ENCODE assay signal across 20 mouse cellular contexts in the genomic region with DNA sequence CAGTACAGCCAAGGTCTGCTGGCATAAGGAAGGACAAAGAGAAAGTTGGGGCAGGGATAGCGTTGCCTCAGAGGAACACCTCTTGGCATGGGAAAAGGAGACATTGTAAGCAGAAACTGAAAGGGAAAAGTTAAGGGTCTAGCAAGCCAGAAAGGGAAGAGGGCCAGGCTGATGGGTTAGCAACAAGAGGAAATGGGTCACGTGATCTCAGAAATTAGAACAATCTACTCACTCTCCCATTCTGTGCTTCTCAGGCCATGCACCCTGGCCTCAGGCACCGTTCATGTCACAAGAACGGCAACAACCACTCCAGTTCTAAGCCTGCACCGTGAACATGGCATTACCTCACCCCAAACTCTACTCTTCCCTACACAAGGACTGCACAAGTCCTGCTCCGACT. TPM values are rescaled to one million over a fixed set of nuclear protein-coding genes. Genes with fewer than 3 reads are reported as not detected.
A peak's percentile ranks its signal among the peaks of the same experiment; 100 is the strongest.
DNase-seq lines count a peak whose midpoint lies in the region; ATAC-seq and TF ChIP-seq lines count a peak whose summit lies in the region.
"Had no signal": no experiment of that assay in that cellular context is flagged by ENCODE, and none has a peak within 500 bp of the region (broad histone marks: within the 10 kb centered on the region; RNA-seq: fewer than 3 reads in every experiment).

No protein-coding gene starts in this region.

- H3K27me3 ChIP-seq in heart, embryonic 12.5 days (replicated peaks): no peaks in the 10 kb centered on the region
- no peaks in the 10 kb centered on the region for H3K27me3 ChIP-seq in heart, adult 2 months (ENCODE audit: control insufficient read depth, insufficient read depth, low read length)
- no peaks in the 10 kb centered on the region for H3K27me3 ChIP-seq in MEL (ENCODE audit: control insufficient read depth in 1 of 2, insufficient read depth in 2 of 2, low read length in 2 of 2)
- H3K27me3 ChIP-seq in liver, embryonic 13.5 days: peaks cover 15% of the 10 kb centered on the region; the same call in 1 of the 2 replicates
- H3K27me3 ChIP-seq in forebrain, embryonic 10.5 days (ENCODE audit: poor library complexity, severe bottlenecking): no peaks in the 10 kb centered on the region
- H3K27me3 ChIP-seq: midbrain, embryonic 13.5 days had no signal

- H3K4me3 ChIP-seq in heart, embryonic 12.5 days: no peak overlapping the region
- no peak overlapping the region for H3K4me3 ChIP-seq in heart, adult 2 months
- H3K4me3 ChIP-seq in MEL (ENCODE audit: control insufficient read depth in 1 of 2, insufficient read depth in 1 of 2, low read depth in 2 of 2, low read length in 2 of 2): peak overlapping the region; percentile 26 to 32
- 0 out of 2 replicates have a peak overlapping the region, but pooled peaks have one; percentile 12 for H3K4me3 ChIP-seq in liver, embryonic 13.5 days (replicated peaks)
- no peak overlapping the region for H3K4me3 ChIP-seq in forebrain, embryonic 10.5 days
- H3K4me3 ChIP-seq: gastrocnemius, adult 2 months; hindbrain, embryonic 10.5 days; limb, embryonic 10.5 days; midbrain, embryonic 13.5 days had no signal

- peaks cover 43% of the 10 kb centered on the region for H3K4me1 ChIP-seq in heart, embryonic 12.5 days (replicated peaks)
- H3K4me1 ChIP-seq in heart, adult 2 months (ENCODE audit: control insufficient read depth, insufficient read depth, low read length): no peaks in the 10 kb centered on the region
- peaks cover 2 to 30% of the 10 kb centered on the region in 2 experiments; a peak in 3 of 4 replicates for H3K4me1 ChIP-seq in MEL (ENCODE audit: control insufficient read depth in 1 of 2, insufficient read depth in 2 of 2, low read length in 2 of 2)
- H3K4me1 ChIP-seq in liver, embryonic 13.5 days (replicated peaks): peaks cover 71% of the 10 kb centered on the region
- peaks cover 25% of the 10 kb centered on the region for H3K4me1 ChIP-seq in forebrain, embryonic 10.5 days
- H3K4me1 ChIP-seq: midbrain, embryonic 13.5 days had no signal

- no peak overlapping the region; the same call in 1 of the 2 replicates for H3K4me2 ChIP-seq in heart, embryonic 12.5 days
- peak overlapping the region; percentile 52 for H3K4me2 ChIP-seq in liver, embryonic 13.5 days
- H3K4me2 ChIP-seq: midbrain, embryonic 13.5 days had no signal

- intact Hi-C loops in heart, adult 2 months (cut with DNase I): no loop called here

- no peak for TF ChIP-seq CTCF in heart, adult 2 months (IDR thresholded peaks at IDR 0.05)
- no peak for TF ChIP-seq CTCF in MEL (IDR thresholded peaks at IDR 0.05 in 2 of 3, conservative IDR thresholded peaks at IDR 0.05 in 1 of 3; ENCODE audit: control insufficient read depth in 1 of 3, insufficient read depth in 1 of 3, low read depth in 2 of 3, low read length in 3 of 3, poor library complexity in 1 of 3, severe bottlenecking in 1 of 3)

- no peak overlapping the region for H3K9ac ChIP-seq in heart, embryonic 12.5 days
- H3K9ac ChIP-seq in heart, adult 2 months (ENCODE audit: low read depth, low read length): no peak overlapping the region
- H3K9ac ChIP-seq in MEL (ENCODE audit: control insufficient read depth, low read depth, low read length, poor library complexity, severe bottlenecking): peak overlapping the region; percentile 19; the same call in 1 of the 2 replicates
- peak overlapping the region; percentile 76 for H3K9ac ChIP-seq in liver, embryonic 13.5 days
- H3K9ac ChIP-seq: midbrain, embryonic 13.5 days had no signal

- H3K79me2 ChIP-seq in heart, adult 2 months (replicated peaks; ENCODE audit: control insufficient read depth, insufficient read depth, low read length): no peaks in the 10 kb centered on the region
- H3K79me2 ChIP-seq in MEL (ENCODE audit: control insufficient read depth, insufficient read depth, low read length, poor library complexity): no peaks in the 10 kb centered on the region

- DNase-seq in heart, adult 2 months: no peak
- peak; percentile 57 for DNase-seq in MEL (ENCODE audit: low read depth, low spot score)
- DNase-seq in liver, embryonic 13.5 days: no peak
- no peak for DNase-seq in frontal cortex, adult 2 months (ENCODE audit: extremely low spot score in 1 of 2, low spot score in 1 of 2)
- no peak for DNase-seq in forebrain, embryonic 10.5 days (ENCODE audit: extremely low spot score, low spot score)
- DNase-seq: adrenal gland, postnatal 25 days; cerebellum, adult 9-10 months; embryo, embryonic 11 days; gastrocnemius, adult 2 months; layer of hippocampus, postnatal 36 days; right cerebral cortex, postnatal 14 days; thymus, postnatal 4 days had no signal

- H3K27ac ChIP-seq in heart, embryonic 12.5 days (ENCODE audit: poor library complexity, severe bottlenecking): peak overlapping the region; percentile 25; the same call in 1 of the 2 replicates
- no peak overlapping the region for H3K27ac ChIP-seq in heart, adult 2 months
- H3K27ac ChIP-seq in MEL (ENCODE audit: control insufficient read depth, low read depth, low read length): peak overlapping the region; percentile 67
- H3K27ac ChIP-seq in liver, embryonic 13.5 days: peak overlapping the region; percentile 99
- no peak overlapping the region for H3K27ac ChIP-seq in forebrain, embryonic 10.5 days
- H3K27ac ChIP-seq: gastrocnemius, adult 2 months; hindbrain, embryonic 10.5 days; limb, embryonic 10.5 days; midbrain, embryonic 13.5 days had no signal

- no peak for TF ChIP-seq RAD21 in MEL (IDR thresholded peaks at IDR 0.05; ENCODE audit: low read depth, low read length)

- H3K36me3 ChIP-seq in heart, embryonic 12.5 days: no peaks in the 10 kb centered on the region
- no peaks in the 10 kb centered on the region for H3K36me3 ChIP-seq in heart, adult 2 months (ENCODE audit: control insufficient read depth, insufficient read depth, low read length)
- H3K36me3 ChIP-seq in MEL (ENCODE audit: control insufficient read depth in 1 of 2, insufficient read depth in 2 of 2, low read length in 2 of 2): peaks cover 0 to 10% of the 10 kb centered on the region in 2 experiments; a peak in 2 of 4 replicates
- no peaks in the 10 kb centered on the region for H3K36me3 ChIP-seq in liver, embryonic 13.5 days
- no peaks in the 10 kb centered on the region for H3K36me3 ChIP-seq in forebrain, embryonic 10.5 days (replicated peaks)
- H3K36me3 ChIP-seq: hindbrain, embryonic 10.5 days; limb, embryonic 10.5 days; midbrain, embryonic 13.5 days had no signal

- ATAC-seq in heart, embryonic 12.5 days (ENCODE audit: insufficient number of reproducible peaks, low FRiP score): no peak
- ATAC-seq in liver, embryonic 13.5 days (ENCODE audit: low read depth): no peak
- 0 out of 2 replicates have a peak, but pooled peaks have one; percentile 29 for ATAC-seq in monocyte, adult 5-6 weeks (replicated peaks; ENCODE audit: insufficient number of reproducible peaks, low FRiP score, low TSS enrichment, poor library complexity, severe bottlenecking)
- ATAC-seq: forebrain, embryonic 16.5 days; inflammation-experienced regulatory T-cells, adult 6 months; lung, postnatal 0 days; midbrain, embryonic 13.5 days had no signal

- no peak for TF ChIP-seq EP300 in heart, adult 2 months (IDR thresholded peaks at IDR 0.05; ENCODE audit: insufficient read depth, low read depth, low read length)
- no peak for TF ChIP-seq EP300 in MEL (IDR thresholded peaks at IDR 0.05; ENCODE audit: low read depth in 1 of 2, low read length in 2 of 2)

- no peaks in the 10 kb centered on the region for H3K9me3 ChIP-seq in heart, embryonic 12.5 days (replicated peaks)
- H3K9me3 ChIP-seq in MEL (replicated peaks; ENCODE audit: insufficient read depth, low read length): no peaks in the 10 kb centered on the region
- no peaks in the 10 kb centered on the region for H3K9me3 ChIP-seq in liver, embryonic 13.5 days (replicated peaks)
- H3K9me3 ChIP-seq in forebrain, embryonic 10.5 days: no peaks in the 10 kb centered on the region
- H3K9me3 ChIP-seq: hindbrain, embryonic 10.5 days; limb, embryonic 10.5 days; midbrain, embryonic 13.5 days had no signal

- TF ChIP-seq POLR2A in heart, adult 2 months (IDR thresholded peaks at IDR 0.05; ENCODE audit: insufficient read depth, low read depth, low read length): no peak
- TF ChIP-seq POLR2A in MEL (IDR thresholded peaks at IDR 0.05; ENCODE audit: control insufficient read depth in 1 of 2, insufficient read depth in 1 of 2, low read depth in 1 of 2, low read length in 2 of 2, poor library complexity in 1 of 2): no peak

- WGBS in heart, embryonic 12.5 days: 67% methylated on average over 6 of the region's 6 CpGs
- 55% methylated on average over 6 of the region's 6 CpGs for WGBS in heart, adult 2 months
- WGBS in liver, embryonic 13.5 days (ENCODE audit: insufficient replicate concordance): 42% methylated on average over 6 of the region's 6 CpGs
- WGBS in forebrain, embryonic 10.5 days: 89% methylated on average over 6 of the region's 6 CpGs

TF ChIP-seq in MEL, 35 proteins besides CTCF, POLR2A, EP300 and RAD21 (continues in another document):
- TF ChIP-seq MEF2A (IDR thresholded peaks at IDR 0.05; ENCODE audit: extremely low read depth, insufficient replicate concordance, low read depth, low read length, poor library complexity, severe bottlenecking): no peak
- peak; percentile 57 to 69; a peak in 3 of 4 replicates for TF ChIP-seq USF2 (IDR thresholded peaks at IDR 0.05; ENCODE audit: borderline replicate concordance in 1 of 2, insufficient read depth in 1 of 2, low read depth in 1 of 2, low read length in 2 of 2)
- no peak for TF ChIP-seq ELF1 (IDR thresholded peaks at IDR 0.05; ENCODE audit: low read depth, low read length)
- TF ChIP-seq ZMIZ1 (IDR thresholded peaks at IDR 0.05; ENCODE audit: low read depth, low read length): no peak
- TF ChIP-seq ZC3H11A (IDR thresholded peaks at IDR 0.05; ENCODE audit: low read depth, low read length): no peak
- no peak for TF ChIP-seq CHD1 (IDR thresholded peaks at IDR 0.05; ENCODE audit: low read depth, low read length)
- TF ChIP-seq GATA1 (IDR thresholded peaks at IDR 0.05; ENCODE audit: low read depth, low read length): no peak
- no peak for TF ChIP-seq NRF1 (IDR thresholded peaks at IDR 0.05; ENCODE audit: insufficient read depth, low read depth, low read length, poor library complexity, severe bottlenecking)
- peak; percentile 93 for TF ChIP-seq USF1 (IDR thresholded peaks at IDR 0.05; ENCODE audit: low read depth, low read length)
- no peak for TF ChIP-seq KAT2A (conservative IDR thresholded peaks at IDR 0.05; ENCODE audit: low read depth, low read length)

RNA-seq across cellular contexts. Expression of gene Slc2a1, which starts 54.8 kb away (rescaled TPM):
- polyA plus RNA-seq in heart, embryonic 12.5 days (2016; fragmentation: Nextera tagmentation; extraction: Ambion mirVana): 330 and 331 TPM in 2 replicates
- total RNA-seq in heart, adult 2 months (2021): 10 to 100 TPM in 1 of 2 experiments, 1 to 10 TPM in 1; 8.9 to 18.9 TPM
- polyA plus RNA-seq in heart, adult 2 months (2012; rRNA removed): 16.6 and 18.1 TPM in 2 replicates
- 15.9 and 47.3 TPM in 2 replicates for total RNA-seq in MEL (2012; rRNA removed)
- 10 to 100 TPM in 1 of 2 experiments, not detected in 1; 99.5 TPM for polyA plus RNA-seq in MEL (2012; ENCODE audit: insufficient read depth in 1 of 2, insufficient read length in 2 of 2, low read depth in 1 of 2, low replicate concordance in 2 of 2, missing spikeins in 1 of 2)
- 272 and 303 TPM in 2 replicates for polyA plus RNA-seq in liver, embryonic 13.5 days (2015; fragmentation: Nextera tagmentation; extraction: Ambion mirVana)
- 25.2 to 35.8 TPM (median 30.1 TPM) in 3 replicates for total RNA-seq in monocyte, adult 5-6 weeks (2017)
- 98.9 and 106 TPM in 2 replicates for polyA plus RNA-seq in frontal cortex, adult 2 months (2012; rRNA removed)
- 204 and 222 TPM in 2 replicates for polyA plus RNA-seq in forebrain, embryonic 10.5 days (2016; fragmentation: Nextera tagmentation; extraction: Ambion mirVana)

Comparison
In these comparisons a context has a peak if more than half of its experiments do, and no peak if none do; other contexts are left out.
1. H3K27ac ChIP-seq: peak in heart, embryonic 12.5 days (single experiment), MEL (single experiment) and liver, embryonic 13.5 days (single experiment); none in heart, adult 2 months (single experiment) and forebrain, embryonic 10.5 days (single experiment).
2. H3K4me3 ChIP-seq: peak in MEL (2 of 2) and liver, embryonic 13.5 days (single experiment); none in heart, embryonic 12.5 days (single experiment), heart, adult 2 months (single experiment) and forebrain, embryonic 10.5 days (single experiment).
3. H3K9ac ChIP-seq: peak in MEL (single experiment) and liver, embryonic 13.5 days (single experiment); none in heart, embryonic 12.5 days (single experiment) and heart, adult 2 months (single experiment).